Mouse (Mus musculus) T-cell, adult 2 months (primary cell): ENCODE results near the gene Atpif1.

ENCODE experiments used
- DNase-seq: peaks from one replicate; pipeline ENCODE4 v3.0.0; 2022; ENCODE audit warnings: low spot score

Gene Atpif1

GRCm38 (mm10) chr4:132526678-132527077 is 6.8 kb downstream of the Atpif1 start:
- DNase-seq: peak; percentile 27

- no peak for DNase-seq
These were observed 8.7 kb downstream of the Atpif1 start for GRCm38 (mm10) chr4:132524808-132525207.

GRCm38 (mm10) chr4:132524321-132524741 is 9.1 kb downstream of the Atpif1 start:
- no peak for DNase-seq

DNA sequence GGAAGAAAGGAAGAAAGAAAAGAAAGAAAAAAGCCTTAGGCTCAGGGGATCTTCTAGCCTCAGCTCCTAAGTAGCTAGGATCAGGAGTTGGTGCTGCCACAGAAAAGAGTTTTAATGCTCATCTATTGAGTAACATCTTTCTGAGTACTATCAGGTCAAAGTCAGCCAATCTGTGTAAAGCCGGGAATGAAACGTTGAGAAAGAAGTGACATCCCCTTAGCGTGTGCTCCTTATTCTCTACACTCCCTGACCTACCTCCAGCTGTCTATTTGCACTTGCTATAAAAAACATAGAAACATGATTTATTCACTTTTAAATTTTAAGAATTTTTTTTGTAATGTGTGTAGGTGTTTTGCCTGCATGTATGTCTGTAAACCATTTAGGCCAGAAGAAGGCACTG is 14.3 kb downstream of the Atpif1 start:
- no peak for DNase-seq

- DNase-seq: no peak
These were observed 15.4 kb downstream of the Atpif1 start for GRCm38 (mm10) chr4:132518066-132518465.

- DNase-seq: peak; percentile 95
These were observed 17.9 kb downstream of the Atpif1 start for GRCm38 (mm10) chr4:132515369-132516155.

DNA sequence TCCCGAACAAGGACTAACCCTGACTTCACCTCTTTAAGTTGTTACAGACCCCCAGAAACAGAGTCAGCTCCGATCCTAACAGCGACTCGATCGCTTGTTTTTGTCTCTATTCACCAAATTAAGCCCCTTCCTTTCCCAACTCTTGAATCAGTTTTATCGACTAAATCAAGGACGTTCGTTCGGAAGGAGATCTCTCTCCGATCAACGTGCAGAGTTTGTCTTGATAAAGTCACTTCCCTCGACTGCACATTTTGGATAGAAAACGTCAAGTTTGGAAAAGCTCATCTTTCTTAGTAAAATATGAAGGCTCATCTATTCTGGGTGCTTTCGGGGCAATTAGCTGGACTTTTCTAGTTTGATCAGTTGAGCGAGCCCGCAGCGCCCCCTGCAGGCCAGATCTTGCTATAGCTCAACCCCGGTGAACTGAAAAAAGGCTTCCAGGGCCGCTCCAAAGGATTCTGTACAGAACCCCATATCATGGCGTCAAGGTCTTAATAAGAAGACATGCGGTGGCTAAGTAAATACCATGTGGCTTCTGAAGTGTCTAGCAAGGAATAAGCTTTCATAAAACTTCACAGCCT is 18.8 kb downstream of the Atpif1 start:
- DNase-seq: peak; percentile 82

- no peak for DNase-seq
These were observed 19.8 kb downstream of the Atpif1 start for GRCm38 (mm10) chr4:132513395-132514273.

DNA sequence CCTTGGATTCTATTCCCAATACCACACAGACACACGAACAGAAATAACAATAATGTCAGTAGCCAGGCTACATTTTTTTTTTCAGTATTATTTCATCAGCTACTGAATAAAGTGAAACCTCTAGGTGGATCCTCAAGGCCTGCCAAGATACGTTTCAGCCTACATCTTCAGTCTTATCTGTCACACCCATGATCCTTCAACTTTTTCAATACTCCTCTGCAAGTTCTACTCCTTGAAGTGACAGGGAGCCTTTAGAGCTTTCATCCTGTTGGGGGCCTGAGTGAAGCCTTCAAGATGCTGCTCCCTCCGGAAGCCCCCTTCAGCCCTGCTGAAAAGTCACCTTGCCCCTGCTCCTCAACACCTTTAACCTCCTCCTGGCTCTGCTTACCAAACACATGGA is 21.4 kb downstream of the Atpif1 start:
- no peak for DNase-seq

GRCm38 (mm10) chr4:132510352-132510798 is 23.1 kb downstream of the Atpif1 start, which contains the start of gene Sesn2:
TSS of gene Sesn2 (minus strand) at chr4:132510501.
- DNase-seq: peak; percentile 97

GRCm38 (mm10) chr4:132509621-132510296 is 23.7 kb downstream of the Atpif1 start:
- DNase-seq: no peak

DNA sequence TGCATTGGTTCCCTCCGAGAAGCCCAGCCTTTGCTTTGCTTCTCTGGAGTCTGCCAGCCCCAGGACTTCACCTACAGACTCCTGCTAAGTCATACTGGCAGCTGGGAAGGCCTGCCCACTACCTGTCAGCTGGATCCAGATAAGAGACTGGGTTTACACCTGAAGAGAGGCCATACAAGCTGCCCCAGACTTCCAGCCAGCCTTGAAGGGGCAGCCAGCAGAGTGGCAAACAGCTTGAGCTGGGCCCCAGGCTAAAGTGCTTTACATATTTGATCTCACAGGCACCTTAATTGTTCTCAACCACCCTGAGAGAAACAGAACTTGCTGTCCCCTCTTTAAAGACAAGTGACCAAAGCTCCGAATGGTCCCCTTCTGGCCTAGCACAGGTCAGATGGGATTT is 26.2 kb downstream of the Atpif1 start:
- DNase-seq: no peak

DNA sequence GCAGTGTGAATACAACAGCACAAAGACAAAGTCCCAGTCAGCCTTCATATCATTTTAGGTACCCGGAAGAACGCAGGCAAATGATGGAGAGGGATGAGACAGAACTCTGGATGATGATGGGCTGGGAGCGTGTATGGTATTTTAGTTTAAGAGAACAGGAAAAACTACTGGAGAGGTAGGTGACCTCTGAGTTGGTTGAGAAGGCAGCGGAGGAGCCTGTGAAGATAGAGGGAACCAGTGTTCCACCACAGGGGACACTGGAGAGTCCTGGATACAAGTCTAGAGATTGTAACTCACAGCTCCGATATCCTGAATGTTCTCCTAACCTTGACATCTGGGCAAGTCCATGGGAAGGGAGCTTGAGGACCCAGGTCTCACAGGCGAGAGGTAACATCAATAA is 27.2 kb downstream of the Atpif1 start:
- DNase-seq: no peak

- DNase-seq: no peak
These were observed 27.7 kb downstream of the Atpif1 start for GRCm38 (mm10) chr4:132505800-132506199.

DNA sequence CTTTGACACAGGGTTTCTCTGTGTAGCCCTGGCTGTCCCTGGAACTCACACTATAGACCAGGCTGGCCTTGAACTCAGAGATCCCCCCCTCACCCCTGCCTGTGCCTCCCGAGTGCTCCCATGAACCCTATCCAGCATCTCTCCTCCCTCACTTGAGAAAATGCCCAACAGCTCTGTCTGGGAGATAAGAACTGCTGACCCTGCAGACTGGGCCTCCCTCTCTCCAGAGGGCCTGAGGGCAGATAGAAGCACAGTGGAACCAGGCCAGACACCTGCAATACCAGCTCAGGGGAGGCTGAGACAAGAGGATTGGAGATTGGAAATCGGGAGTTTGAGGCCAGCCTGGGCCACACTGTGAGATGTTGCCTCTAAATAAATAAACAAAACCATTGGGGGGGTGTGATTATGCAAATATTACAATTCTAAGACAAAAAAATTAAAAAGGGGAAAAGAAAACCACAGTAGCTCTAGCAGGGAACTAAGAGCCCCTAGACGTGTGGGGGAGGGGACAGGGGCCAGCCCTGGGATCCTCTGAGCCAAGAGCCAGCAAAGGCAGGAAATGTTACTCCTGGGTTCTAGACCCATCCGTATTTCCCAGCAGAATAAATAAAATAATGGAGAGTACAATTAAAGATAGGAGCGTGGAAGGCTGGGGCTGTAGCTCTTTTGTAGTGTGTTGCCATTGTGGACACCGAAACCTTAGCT is 28.3 kb downstream of the Atpif1 start:
- DNase-seq: no peak

DNA sequence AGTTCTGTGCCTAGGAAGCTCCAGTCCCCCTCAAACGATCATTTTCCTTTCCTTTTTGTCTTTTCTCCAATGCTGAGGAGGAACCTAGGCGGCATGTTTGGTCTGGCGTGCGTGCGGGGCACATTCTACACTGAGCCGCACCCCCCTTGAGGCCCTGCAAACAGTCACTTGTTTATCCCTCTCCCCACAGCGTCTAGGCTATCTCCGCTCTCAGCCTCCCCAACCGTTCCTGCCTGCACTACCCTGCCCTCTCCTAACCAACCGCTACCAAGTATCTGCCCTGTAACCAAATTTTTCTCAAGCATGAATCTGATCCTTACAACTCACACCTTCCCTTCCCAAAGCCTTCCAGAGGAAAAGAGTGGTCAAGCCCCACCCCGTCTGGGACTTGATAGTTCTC is 30.1 kb downstream of the Atpif1 start:
- DNase-seq: no peak

DNA sequence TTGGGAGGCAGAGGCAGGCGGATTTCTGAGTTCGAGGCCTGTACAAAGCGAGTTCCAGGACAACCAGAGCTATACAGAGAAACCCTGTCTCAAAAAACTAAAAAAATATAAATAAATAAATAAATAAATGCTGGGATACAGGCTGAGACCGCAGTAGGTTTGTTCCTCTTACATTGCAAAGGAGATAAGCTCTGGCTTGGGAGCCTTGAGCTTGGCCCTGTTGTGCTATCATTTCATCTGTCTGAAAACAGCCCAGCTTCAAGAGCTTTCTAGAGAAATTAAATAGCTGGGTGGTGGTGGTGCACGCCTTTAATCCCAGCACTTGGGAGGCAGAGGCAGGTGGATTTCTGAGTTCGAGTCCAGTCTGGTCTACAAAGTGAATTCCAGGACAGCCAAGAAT is 31.8 kb downstream of the Atpif1 start:
- no peak for DNase-seq

GRCm38 (mm10) chr4:132494271-132494918 is 39.1 kb downstream of the Atpif1 start:
- no peak for DNase-seq

DNA sequence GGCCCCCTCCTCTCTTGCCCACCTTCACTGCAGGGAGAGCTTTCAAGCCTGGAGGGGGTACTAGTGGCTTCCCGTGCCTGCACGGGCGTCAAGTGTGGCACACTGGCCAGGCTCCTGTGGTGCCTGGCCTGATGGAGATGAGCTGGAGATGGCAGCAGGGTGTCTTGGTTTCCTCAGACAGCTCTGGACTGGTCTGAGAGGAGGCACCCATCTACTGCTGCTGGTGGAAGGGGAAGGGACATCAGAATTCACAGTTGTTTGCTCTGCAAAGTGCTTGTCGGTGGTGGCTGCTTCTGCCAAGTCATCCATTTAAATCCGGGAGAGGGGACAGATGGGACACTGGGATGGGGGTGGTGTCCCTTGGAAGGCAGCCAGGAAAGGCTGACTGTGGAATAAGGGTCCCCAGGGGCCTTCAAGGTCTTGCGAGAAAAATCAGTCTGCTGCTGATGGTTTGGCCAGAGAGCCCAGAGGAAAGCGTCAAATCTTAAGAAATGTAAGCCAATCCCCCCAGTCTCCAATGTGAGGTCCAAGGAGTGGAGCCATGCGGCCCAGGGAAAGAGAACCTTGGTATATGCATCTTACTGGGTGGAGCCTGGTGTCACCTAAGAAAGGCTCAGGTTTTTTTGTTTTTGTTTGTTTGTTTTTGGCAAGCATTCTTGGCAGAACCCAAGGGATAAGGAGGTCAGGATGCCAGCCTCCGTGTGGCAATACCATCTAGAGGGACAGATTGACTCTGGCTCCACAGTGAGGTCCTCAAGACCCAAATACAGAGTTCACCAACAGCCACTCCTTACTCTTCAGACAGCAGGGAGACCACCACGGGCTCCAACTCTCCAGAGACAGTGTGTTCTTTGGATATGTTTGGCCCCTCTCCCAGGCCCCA is 41.0 kb downstream of the Atpif1 start:
- DNase-seq: no peak

DNA sequence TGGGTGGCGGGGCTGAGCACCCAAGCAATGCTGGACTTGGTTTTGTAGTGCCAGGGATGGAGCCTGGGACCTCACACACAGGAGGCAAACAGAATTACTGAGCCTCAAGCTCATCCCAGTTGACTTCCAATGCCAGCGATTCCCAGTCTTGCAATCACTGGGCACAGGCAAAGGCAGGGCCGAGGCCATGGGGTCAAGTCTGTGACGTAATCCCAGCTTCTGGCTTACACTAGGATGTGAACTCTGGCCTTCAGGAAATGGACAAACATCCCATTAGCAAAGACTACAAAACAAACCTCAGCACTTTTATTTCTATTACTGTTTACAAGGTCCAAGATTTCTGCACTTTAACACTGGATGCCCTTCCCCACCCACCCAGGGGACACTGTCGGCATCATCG is 41.7 kb downstream of the Atpif1 start:
- no peak for DNase-seq
